9 mouse cellular contexts compared by ENCODE assay signal in genomic region chr11:68553981-68554471, GRCm38 (mm10). TPM values are rescaled to one million over a fixed set of nuclear protein-coding genes. Genes with fewer than 3 reads are reported as not detected.
DNase-seq lines count a peak whose midpoint lies in the region; TF ChIP-seq lines count a peak whose summit lies in the region.
"Had no signal": no experiment of that assay in that cellular context is flagged by ENCODE, and none has a peak within 500 bp of the region (broad histone marks: within the 10 kb centered on the region; RNA-seq: fewer than 3 reads in every experiment).

No protein-coding gene starts in this region.

- H3K27ac ChIP-seq in left cerebral cortex, adult 2 months: no peak overlapping the region
- H3K27ac ChIP-seq in MEL (ENCODE audit: control insufficient read depth, low read depth, low read length): no peak overlapping the region

- no peaks in the 10 kb centered on the region for H3K36me3 ChIP-seq in MEL (ENCODE audit: control insufficient read depth in 1 of 2, insufficient read depth in 2 of 2, low read length in 2 of 2)

- intact Hi-C loops in left cerebral cortex, adult 2 months (cut with DNase I): no loop called here
- intact Hi-C loops in left cerebral cortex, postnatal 36 days (cut with DNase I): no loop called here

- no peak overlapping the region for H3K4me3 ChIP-seq in left cerebral cortex, adult 2 months
- H3K4me3 ChIP-seq in MEL (ENCODE audit: control insufficient read depth in 1 of 2, insufficient read depth in 1 of 2, low read depth in 2 of 2, low read length in 2 of 2): no peak overlapping the region
- H3K4me3 ChIP-seq: erythroblast, embryonic 14.5 days had no signal

- DNase-seq in left cerebral cortex, adult 2 months (ENCODE audit: extremely low spot score in 1 of 2, low spot score in 2 of 2): no peak
- no peak for DNase-seq in left cerebral cortex, postnatal 36 days (ENCODE audit: low spot score in 2 of 2)
- DNase-seq in MEL (ENCODE audit: low read depth, low spot score): peak; percentile 69
- DNase-seq in brain, embryonic 14.5 days (ENCODE audit: low read depth): no peak
- peak; percentile 71 to 76 for DNase-seq in kidney, postnatal 4 days
- peak; percentile 69 for DNase-seq in thymus, postnatal 25 days
- DNase-seq in ovary, postnatal 10 days (ENCODE audit: low spot score): no peak
- DNase-seq in c-Kit-positive CD71-positive TER-119-positive erythroid progenitor cells, embryonic 14.5 days (ENCODE audit: low spot score): no peak

- TF ChIP-seq RAD21 in MEL (IDR thresholded peaks at IDR 0.05; ENCODE audit: low read depth, low read length): peak; percentile 71

- no peaks in the 10 kb centered on the region for H3K9me3 ChIP-seq in MEL (replicated peaks; ENCODE audit: insufficient read depth, low read length)

- H3K4me1 ChIP-seq in MEL (ENCODE audit: control insufficient read depth in 1 of 2, insufficient read depth in 2 of 2, low read length in 2 of 2): no peaks in the 10 kb centered on the region

- H3K79me2 ChIP-seq in MEL (ENCODE audit: control insufficient read depth, insufficient read depth, low read length, poor library complexity): no peaks in the 10 kb centered on the region

- H3K9ac ChIP-seq in MEL (ENCODE audit: control insufficient read depth, low read depth, low read length, poor library complexity, severe bottlenecking): no peak overlapping the region

- TF ChIP-seq EP300 in MEL (IDR thresholded peaks at IDR 0.05; ENCODE audit: low read depth in 1 of 2, low read length in 2 of 2): no peak

- TF ChIP-seq CTCF in left cerebral cortex, adult 2 months (IDR thresholded peaks at IDR 0.05): peak; percentile 56
- peak; percentile 54 to 91 (median 89) for TF ChIP-seq CTCF in MEL (IDR thresholded peaks at IDR 0.05 in 2 of 3, conservative IDR thresholded peaks at IDR 0.05 in 1 of 3; ENCODE audit: control insufficient read depth in 1 of 3, insufficient read depth in 1 of 3, low read depth in 2 of 3, low read length in 3 of 3, poor library complexity in 1 of 3, severe bottlenecking in 1 of 3)
- peak; percentile 39; the same call in 1 of the 2 replicates for TF ChIP-seq CTCF in brain, embryonic 14.5 days (IDR thresholded peaks at IDR 0.05; ENCODE audit: borderline replicate concordance, extremely low read depth, insufficient read depth, insufficient read length)

- TF ChIP-seq POLR2A in MEL (IDR thresholded peaks at IDR 0.05; ENCODE audit: control insufficient read depth in 1 of 2, insufficient read depth in 1 of 2, low read depth in 1 of 2, low read length in 2 of 2, poor library complexity in 1 of 2): no peak
- TF ChIP-seq POLR2A in brain, embryonic 14.5 days (IDR thresholded peaks at IDR 0.05; ENCODE audit: borderline replicate concordance, extremely low read depth, insufficient read depth, insufficient read length, poor library complexity, severe bottlenecking): no peak

- no peaks in the 10 kb centered on the region for H3K27me3 ChIP-seq in MEL (ENCODE audit: control insufficient read depth in 1 of 2, insufficient read depth in 2 of 2, low read length in 2 of 2)

TF ChIP-seq in MEL, 35 proteins besides CTCF, POLR2A, EP300 and RAD21:
- peak; percentile 71 for TF ChIP-seq ZNF384 (IDR thresholded peaks at IDR 0.05; ENCODE audit: low read depth, low read length)
- peak; percentile 71 for TF ChIP-seq ZC3H11A (IDR thresholded peaks at IDR 0.05; ENCODE audit: low read depth, low read length)
- TF ChIP-seq UBTF (IDR thresholded peaks at IDR 0.05; ENCODE audit: borderline replicate concordance, insufficient read depth, low read depth, low read length): no peak
- peak; percentile 88 for TF ChIP-seq SMC3 (IDR thresholded peaks at IDR 0.05; ENCODE audit: low read depth, low read length)

RNA-seq across cellular contexts. Expression of gene Mfsd6l, which starts 2.0 kb away (rescaled TPM):
- total RNA-seq in left cerebral cortex, adult 2 months (2021): not detected
- total RNA-seq in left cerebral cortex, postnatal 36 days (2021): under 1 TPM in 1 of 2 experiments, not detected in 1; 0.18 TPM
- total RNA-seq in MEL (2012; rRNA removed): not detected in 2 replicates
- polyA plus RNA-seq in MEL (2012; ENCODE audit: insufficient read depth in 1 of 2, insufficient read length in 2 of 2, low read depth in 1 of 2, low replicate concordance in 2 of 2, missing spikeins in 1 of 2): under 1 TPM in 1 of 2 experiments, not detected in 1; 0.04 TPM
- 0.06 and 0.10 TPM in 2 replicates for polyA plus RNA-seq in brain, embryonic 14.5 days (2012; rRNA removed)
- polyA plus RNA-seq: erythroblast, embryonic 14.5 days had no signal

RNA-seq across cellular contexts. Expression of gene Ccdc42, which starts 32.8 kb away (rescaled TPM):
- total RNA-seq in left cerebral cortex, adult 2 months (2021): 1 to 10 TPM in 1 of 2 experiments, under 1 TPM in 1; 0.66 to 1.2 TPM
- 1 to 10 TPM in 1 of 2 experiments, under 1 TPM in 1; 0.82 to 1.3 TPM for total RNA-seq in left cerebral cortex, postnatal 36 days (2021)
- not detected in 2 replicates for total RNA-seq in MEL (2012; rRNA removed)
- polyA plus RNA-seq in MEL (2012; ENCODE audit: insufficient read depth in 1 of 2, insufficient read length in 2 of 2, low read depth in 1 of 2, low replicate concordance in 2 of 2, missing spikeins in 1 of 2): not detected
- polyA plus RNA-seq in brain, embryonic 14.5 days (2012; rRNA removed): 0.21 and 0.37 TPM in 2 replicates
- polyA plus RNA-seq: erythroblast, embryonic 14.5 days had no signal

RNA-seq across cellular contexts. Expression of gene Pik3r6, which starts 51.2 kb away (rescaled TPM):
- total RNA-seq in left cerebral cortex, adult 2 months (2021): 1 to 10 TPM; 5.0 to 6.4 TPM
- total RNA-seq in left cerebral cortex, postnatal 36 days (2021): 1 to 10 TPM; 2.9 to 3.8 TPM
- 0.36 and 0.42 TPM in 2 replicates for total RNA-seq in MEL (2012; rRNA removed)
- 1 to 10 TPM in 1 of 2 experiments, not detected in 1; 1.5 TPM for polyA plus RNA-seq in MEL (2012; ENCODE audit: insufficient read depth in 1 of 2, insufficient read length in 2 of 2, low read depth in 1 of 2, low replicate concordance in 2 of 2, missing spikeins in 1 of 2)
- 2.2 and 2.4 TPM in 2 replicates for polyA plus RNA-seq in brain, embryonic 14.5 days (2012; rRNA removed)

Comparison
In these comparisons a context has a peak if more than half of its experiments do, and no peak if none do; other contexts are left out.
1. DNase-seq: peak in MEL (single experiment), kidney, postnatal 4 days (2 of 2) and thymus, postnatal 25 days (single experiment); none in left cerebral cortex, adult 2 months (0 of 2), left cerebral cortex, postnatal 36 days (0 of 2), brain, embryonic 14.5 days (single experiment), ovary, postnatal 10 days (single experiment) and c-Kit-positive CD71-positive TER-119-positive erythroid progenitor cells, embryonic 14.5 days (single experiment).
2. CTCF ChIP-seq: peak in every context shown above with its lines; median percentile 89 in MEL; 56 in left cerebral cortex, adult 2 months; 39 in brain, embryonic 14.5 days.